Mouse (Mus musculus) heart, postnatal 4 days (tissue): ENCODE measurements around the gene Kcnab3. TPM values are rescaled to one million over a fixed set of nuclear protein-coding genes. Genes with fewer than 3 reads are reported as not detected.
"Not testable (repeated sequence)": the region's sequence is repeated elsewhere in the genome, so short reads cannot be mapped to it uniquely, and the experiment has no call there.

Source experiments
- DNase-seq: peaks from one replicate; pipeline ENCODE4 v3.0.0; 2021
- total RNA-seq, 2 experiments: library from RNA; stranded (reverse); gene quantifications; 2 replicates each; pipeline ENCODE4 v1.2.3; 2021

Gene Kcnab3
- 1 to 10 TPM; 1.5 to 2.1 TPM for total RNA-seq

DNA sequence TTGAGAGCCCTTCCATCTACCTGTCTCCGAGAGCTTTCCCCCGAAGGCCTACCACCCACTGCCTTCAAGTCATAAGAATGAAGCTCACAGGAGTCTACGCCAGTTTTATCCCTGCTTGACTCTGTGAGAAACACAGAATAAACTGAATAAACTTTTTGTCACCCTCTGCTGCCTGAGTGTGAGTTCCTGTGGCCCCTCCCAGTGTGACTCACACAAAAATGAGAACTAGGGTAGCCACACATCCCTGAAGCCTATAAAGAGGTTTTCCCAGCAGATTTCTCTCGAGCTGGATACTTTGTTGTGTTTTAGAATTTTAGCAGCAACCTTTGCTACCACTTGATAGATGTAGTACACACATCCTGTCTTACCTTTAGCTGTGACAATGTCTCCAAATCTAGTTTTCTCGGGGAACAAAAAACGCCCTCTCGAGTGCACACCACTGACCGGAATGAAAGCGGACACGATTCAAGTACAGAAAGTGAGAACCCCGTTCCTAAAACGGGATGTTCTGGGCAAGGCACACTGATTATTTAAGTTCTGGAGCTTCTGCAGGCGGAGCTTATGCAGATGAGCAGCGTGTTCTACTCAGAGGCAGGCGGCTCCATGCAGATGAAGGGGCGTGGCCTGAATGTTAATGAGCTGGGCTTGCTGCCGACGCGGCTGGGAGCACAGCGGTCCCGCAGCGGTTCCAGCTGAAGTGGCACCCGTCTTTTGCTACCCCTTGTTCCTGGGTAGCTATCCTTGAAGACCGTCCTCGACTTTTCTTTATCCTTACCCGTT is at the start of gene Kcnab3:
TSS of gene Kcnab3 (plus strand) at position 631 of the 780 bp plus-strand sequence.
- DNase-seq = peak; percentile 87

DNA sequence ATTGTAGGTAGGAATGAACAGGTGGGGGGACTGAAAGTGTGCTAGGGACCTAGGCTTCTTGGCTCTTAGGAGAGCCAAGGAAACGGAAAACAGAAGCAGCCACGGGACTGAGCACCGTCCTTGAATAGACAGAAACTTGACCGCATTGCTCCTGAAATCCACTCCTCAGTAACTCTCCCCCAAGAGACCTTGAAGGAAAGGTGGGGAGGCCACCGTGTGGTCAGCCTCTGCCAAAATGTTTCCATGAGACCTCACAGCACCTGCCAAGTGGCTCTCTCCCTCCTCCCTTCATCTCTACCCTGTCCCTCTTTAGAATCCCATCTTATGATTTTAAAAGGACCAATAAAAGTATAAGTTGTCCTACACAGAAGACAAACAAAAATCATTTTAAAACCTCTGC is 48.8 kb upstream of the Kcnab3 start:
- no peak for DNase-seq

GRCm38 (mm10) chr11:69291111-69291510 is 34.9 kb upstream of the Kcnab3 start:
- no peak for DNase-seq

DNA sequence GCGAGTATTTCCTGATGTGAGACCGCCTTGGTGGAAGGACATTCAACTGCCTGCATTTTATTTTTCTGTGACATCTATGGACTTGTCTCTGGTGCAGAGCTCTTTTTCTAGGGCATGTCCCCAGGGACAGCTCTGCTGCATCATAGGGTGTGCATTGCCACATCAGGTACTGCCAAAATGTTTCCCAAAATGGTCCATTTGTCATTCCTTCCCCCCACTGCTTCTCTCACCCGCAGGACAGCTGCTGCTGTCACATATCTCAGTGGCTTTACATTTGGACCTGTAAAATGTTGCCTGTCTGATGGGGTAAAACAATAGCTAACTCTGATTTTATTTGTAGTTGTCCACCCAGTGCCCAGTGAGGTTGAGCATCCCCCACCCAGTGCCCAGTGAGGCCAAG is 30.8 kb upstream of the Kcnab3 start:
- no peak for DNase-seq

DNA sequence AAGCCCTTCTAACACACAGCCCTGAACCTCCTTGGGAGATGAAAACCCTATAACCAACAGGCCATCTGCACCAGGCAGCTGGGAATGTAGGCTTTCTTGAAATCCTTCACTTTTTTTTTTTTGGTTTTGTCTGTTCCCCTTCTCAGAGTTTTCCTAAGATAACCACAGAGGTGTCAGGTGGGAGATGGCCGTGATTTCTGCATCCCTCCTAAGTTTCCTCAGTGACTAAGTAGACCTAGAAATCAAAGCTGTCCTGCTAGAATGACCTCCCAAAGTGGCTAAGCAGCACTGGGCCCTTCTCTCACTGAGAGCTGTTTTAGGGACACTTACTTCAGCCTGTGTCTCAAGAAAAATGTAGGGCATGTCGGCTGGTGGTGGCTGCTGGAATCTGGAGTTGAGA is 28.3 kb upstream of the Kcnab3 start:
- DNase-seq = no peak

DNA sequence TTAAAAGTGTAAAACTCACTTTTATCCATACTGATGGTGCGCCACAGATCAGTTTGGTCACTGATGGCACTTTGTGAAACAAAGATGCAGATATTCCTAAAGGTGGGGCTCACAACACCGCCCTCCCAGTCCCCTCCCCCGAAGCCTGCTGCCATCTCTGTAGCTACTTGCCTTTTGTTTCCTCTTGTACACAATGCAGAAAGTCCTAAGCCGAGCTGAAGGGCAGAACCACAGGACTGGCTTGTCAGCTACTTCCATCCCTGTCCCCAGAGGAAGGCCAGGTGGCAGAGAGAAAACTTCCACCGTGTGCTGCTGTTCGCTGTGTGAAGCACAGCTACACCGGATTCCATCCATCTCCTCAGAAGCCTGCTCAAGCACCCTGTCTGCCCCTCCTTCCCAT is 27.8 kb upstream of the Kcnab3 start:
- DNase-seq = no peak

- no peak for DNase-seq
Measured at GRCm38 (mm10) chr11:69302817-69303216, 23.2 kb upstream of the Kcnab3 start.

DNA sequence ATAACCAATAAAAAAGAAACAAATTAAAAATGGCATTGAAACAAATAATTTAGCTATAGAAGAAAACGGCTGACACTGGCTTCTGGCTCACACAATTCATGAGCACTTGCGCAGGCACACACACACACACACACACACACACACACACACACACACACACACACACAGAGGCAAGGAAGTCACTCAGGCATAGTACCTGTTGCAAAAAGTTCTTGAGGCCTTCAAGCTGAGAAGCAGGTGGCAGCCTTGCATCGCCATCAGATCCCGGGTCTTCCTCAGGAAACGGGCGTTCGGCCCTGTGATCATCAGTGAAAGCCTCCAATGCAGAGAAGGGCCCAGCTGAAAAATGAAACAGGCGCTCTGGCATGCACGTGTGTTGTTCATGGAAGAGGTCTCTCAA is 20.8 kb upstream of the Kcnab3 start:
- no peak for DNase-seq

DNA sequence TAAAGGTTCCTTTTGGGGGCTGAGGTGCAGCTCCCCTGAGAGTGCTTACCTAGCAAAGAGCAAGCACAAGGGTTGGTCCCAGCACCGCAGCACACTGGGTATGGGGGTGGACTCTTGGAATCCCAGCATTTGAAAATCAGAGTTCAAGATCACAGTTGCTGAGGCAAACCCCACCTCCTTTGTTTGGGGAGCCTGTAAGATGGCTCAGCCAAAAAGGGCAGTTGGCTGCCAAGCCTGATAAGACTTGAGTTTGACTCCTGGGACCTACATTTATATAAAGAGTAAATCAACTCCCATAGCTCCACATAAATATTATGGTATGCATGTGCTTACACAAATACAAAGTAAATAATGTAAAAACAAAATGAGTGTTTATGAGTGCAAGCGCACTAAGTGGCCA is 20.0 kb upstream of the Kcnab3 start:
- DNase-seq = no peak

DNA sequence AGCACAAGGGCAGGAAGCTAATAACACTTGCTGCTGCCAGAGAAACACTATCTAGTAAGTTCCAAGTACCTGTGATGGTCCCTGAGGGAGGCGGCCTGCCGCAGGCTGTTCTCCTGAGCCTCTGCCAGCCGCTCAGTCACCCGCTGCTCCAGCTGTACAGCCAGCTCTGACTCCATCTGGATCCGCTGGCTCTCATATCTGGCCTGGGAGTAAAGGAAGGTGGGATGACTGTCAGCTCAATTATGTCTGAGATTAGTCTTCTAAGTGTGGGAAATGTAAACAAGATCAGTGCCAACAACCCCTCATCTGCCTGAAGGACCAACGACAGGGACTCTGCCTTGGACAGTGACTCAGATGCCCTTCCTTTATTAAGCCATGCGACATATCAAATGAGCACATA is 14.8 kb upstream of the Kcnab3 start:
- DNase-seq = peak; percentile 42

DNA sequence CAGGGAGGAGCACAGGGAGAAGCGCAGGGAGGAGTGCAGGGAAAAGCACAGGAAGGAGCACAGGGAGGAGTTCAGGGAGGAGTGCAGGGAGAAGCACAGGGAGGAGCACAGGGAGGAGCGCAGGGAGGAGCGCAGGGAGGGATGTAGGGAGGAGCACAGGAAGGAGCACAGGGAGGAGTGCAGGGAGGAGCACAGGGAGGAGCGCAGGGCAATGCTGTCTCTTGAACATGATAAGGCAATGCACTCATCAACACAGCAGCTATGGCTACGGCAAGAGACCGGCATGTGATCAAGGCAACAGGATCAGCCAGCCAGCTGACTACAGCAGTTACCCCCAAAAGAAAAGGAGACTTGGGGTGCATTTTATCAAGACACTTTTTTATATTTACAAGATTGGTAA is 9.7 kb upstream of the Kcnab3 start:
- no peak for DNase-seq

DNA sequence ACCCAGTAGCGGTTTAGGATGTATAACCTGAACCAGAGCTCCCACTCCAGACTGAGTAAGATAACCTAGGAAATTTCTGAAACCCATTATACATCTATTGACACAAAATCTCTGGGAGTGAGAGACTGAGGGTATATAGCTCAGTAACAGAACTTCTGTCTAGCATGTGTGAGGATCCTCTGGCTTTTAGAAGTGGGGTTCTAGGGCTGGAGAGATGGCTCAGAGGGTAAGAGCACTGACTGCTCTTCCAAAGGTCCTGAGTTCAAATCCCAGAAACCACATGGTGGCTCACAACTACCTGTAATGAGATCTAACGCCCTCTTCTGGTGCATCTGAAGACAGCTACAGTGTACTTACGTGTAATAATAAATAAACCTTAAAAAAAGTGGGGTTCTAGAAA is 8.1 kb upstream of the Kcnab3 start:
- not testable (repeated sequence) for DNase-seq

- no peak for DNase-seq
Measured at GRCm38 (mm10) chr11:69321580-69321979, 4.5 kb upstream of the Kcnab3 start.

GRCm38 (mm10) chr11:69322010-69322409 is 4.0 kb upstream of the Kcnab3 start:
- no peak for DNase-seq

DNA sequence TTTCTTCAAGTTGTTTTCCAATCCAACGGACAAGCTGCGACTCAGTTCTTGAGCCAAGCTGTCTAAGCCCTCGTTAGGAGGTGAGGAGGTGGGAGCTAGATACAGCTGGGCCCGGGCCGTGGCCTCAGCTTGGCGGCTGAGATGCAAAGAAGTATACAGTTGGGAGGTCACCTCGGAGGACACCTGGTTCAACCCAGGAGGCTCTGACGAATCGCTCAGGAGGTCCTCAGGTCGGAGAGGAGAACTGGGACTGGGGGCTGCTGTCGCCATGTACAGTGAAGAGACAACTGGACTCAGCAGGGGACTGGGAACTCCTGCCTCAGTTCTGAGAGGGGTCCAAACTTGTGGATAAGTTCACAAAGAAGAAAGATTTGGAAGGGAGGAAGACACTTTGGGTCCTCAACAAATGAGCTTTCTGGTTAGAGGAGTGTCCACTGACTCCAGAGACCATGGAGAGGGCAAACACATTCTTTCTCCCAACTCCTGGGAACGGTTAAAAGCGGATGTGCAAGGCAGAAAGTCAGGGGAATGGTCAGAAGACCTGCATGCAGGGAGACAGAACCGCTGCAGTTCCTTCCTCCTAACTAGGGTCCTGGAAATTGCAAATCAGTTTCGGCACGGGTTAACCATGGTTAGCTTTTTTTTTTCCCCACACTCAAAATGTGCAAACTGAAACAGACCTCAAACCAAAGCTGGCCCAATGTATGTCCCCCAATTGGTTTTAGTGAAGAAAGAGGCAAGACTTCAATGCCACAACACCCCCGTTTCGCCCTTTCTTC is 3.2 kb upstream of the Kcnab3 start:
- no peak for DNase-seq

- peak; percentile 99 for DNase-seq
Measured at GRCm38 (mm10) chr11:69323667-69324111, 2.4 kb upstream of the Kcnab3 start, which contains the start of the genes Cntrob and Trappc1. Gene Cntrob, minus strand, starts transcription at chr11:69323775. Gene Trappc1, plus strand, starts transcription at chr11:69323980.

DNA sequence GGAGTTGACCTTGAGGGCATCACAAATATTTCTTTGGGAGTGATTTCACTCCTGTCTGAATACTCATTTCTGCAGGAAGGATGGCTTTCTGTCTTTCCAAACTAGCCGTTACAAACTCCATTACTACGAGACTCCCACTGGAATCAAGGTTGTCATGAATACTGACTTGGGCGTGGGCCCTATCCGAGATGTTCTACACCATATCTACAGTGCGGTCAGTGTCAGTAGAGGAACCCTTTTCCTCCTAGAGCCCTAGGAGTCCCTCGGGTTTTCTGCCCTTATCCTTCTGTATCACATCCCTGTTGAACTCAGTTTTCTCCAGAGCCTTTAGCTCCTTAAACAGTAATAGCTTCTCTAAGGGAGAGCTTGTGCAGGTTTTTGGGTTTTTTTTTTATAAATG is 1.3 kb upstream of the Kcnab3 start:
- no peak for DNase-seq

GRCm38 (mm10) chr11:69326408-69327156 is 524 bp downstream of the Kcnab3 start:
- DNase-seq = peak; percentile 33

- DNase-seq = no peak
Measured at GRCm38 (mm10) chr11:69327157-69327442, 1.0 kb downstream of the Kcnab3 start.

- DNase-seq = no peak
Measured at GRCm38 (mm10) chr11:69327648-69328047, 1.6 kb downstream of the Kcnab3 start.

DNA sequence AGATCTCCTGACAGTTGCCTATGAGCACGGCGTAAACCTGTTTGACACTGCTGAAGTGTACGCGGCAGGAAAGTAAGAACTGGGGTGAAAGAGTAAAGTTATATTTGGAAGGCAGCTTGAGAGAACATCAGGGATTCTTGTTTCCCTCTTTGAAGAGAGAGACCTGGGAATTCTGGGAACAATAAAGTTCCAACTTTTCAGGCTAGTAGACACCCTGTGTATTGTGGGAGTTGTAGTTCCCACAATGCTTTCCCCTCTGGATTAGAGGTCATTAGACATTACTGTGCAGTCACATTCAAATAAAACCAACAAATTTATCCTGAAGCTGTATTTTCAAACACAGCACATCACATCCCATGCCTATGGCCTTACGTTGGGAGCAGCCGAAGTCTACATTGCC is 2.5 kb downstream of the Kcnab3 start:
- no peak for DNase-seq

DNA sequence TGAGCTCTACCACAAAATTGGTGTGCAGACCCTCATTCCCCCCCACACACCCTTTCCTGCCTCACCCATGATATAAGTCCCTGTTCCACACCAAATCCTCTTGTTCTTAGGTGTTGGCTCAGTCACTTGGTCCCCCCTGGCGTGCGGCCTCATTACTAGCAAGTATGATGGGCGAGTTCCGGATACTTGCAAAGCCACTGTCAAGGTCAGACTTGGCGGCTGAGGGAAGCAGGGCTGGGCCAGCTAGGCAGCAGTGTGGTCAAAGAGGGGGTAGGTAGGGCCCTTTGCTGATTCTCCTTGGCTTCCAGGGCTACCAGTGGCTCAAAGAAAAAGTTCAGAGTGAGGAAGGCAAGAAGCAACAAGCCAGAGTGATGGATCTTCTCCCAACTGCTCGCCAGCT is 5.1 kb downstream of the Kcnab3 start:
- DNase-seq = no peak

- DNase-seq = peak; percentile 85
Measured at GRCm38 (mm10) chr11:69331929-69332405, 5.9 kb downstream of the Kcnab3 start.
